Mouse (Mus musculus): ENCODE data around the gene Tet3.

The Tet3 gene

GRCm38 (mm10) chr6:83459034-83459644 lies at the start of gene Tet3:
TSS of gene Tet3 (minus strand) at chr6:83459084.
- no peak for DNase-seq

- no peak for DNase-seq
These were observed 48.3 kb upstream of the Tet3 start for GRCm38 (mm10) chr6:83507168-83507546.

- DNase-seq: peak; percentile 97
These were observed 47.6 kb upstream of the Tet3 start, which contains the start of gene Dguok for GRCm38 (mm10) chr6:83506258-83507167. TSS of gene Dguok (minus strand) at chr6:83506969.

GRCm38 (mm10) chr6:83505554-83505953 lies 46.7 kb upstream of the Tet3 start:
- no peak for DNase-seq

- no peak for DNase-seq
These were observed 44.5 kb upstream of the Tet3 start for GRCm38 (mm10) chr6:83503361-83503760.

GRCm38 (mm10) chr6:83502656-83503055 lies 43.8 kb upstream of the Tet3 start:
- no peak for DNase-seq

- DNase-seq: no peak
These were observed 42.8 kb upstream of the Tet3 start for GRCm38 (mm10) chr6:83501524-83502310.

- DNase-seq: no peak
These were observed 41.6 kb upstream of the Tet3 start for GRCm38 (mm10) chr6:83500462-83500861.

GRCm38 (mm10) chr6:83499078-83499477 lies 40.2 kb upstream of the Tet3 start:
- no peak for DNase-seq

- DNase-seq: no peak
These were observed 38.1 kb upstream of the Tet3 start for GRCm38 (mm10) chr6:83496753-83497710.

GRCm38 (mm10) chr6:83496009-83496752 lies 37.3 kb upstream of the Tet3 start:
- peak; percentile 73 for DNase-seq

GRCm38 (mm10) chr6:83490622-83491021 lies 31.7 kb upstream of the Tet3 start:
- DNase-seq: no peak

GRCm38 (mm10) chr6:83488200-83488599 lies 29.3 kb upstream of the Tet3 start:
- DNase-seq: no peak

- no peak for DNase-seq
These were observed 28.4 kb upstream of the Tet3 start for GRCm38 (mm10) chr6:83487298-83487697.

GRCm38 (mm10) chr6:83485854-83486253 lies 27.0 kb upstream of the Tet3 start:
- peak; percentile 71 for DNase-seq

GRCm38 (mm10) chr6:83483776-83484175 lies 24.9 kb upstream of the Tet3 start:
- no peak for DNase-seq

GRCm38 (mm10) chr6:83482418-83483085 lies 23.7 kb upstream of the Tet3 start:
- DNase-seq: peak; percentile 63

- no peak for DNase-seq
These were observed 21.3 kb upstream of the Tet3 start for GRCm38 (mm10) chr6:83480019-83480655.

GRCm38 (mm10) chr6:83479193-83479592 lies 20.3 kb upstream of the Tet3 start:
- DNase-seq: no peak

GRCm38 (mm10) chr6:83478628-83479027 lies 19.7 kb upstream of the Tet3 start:
- DNase-seq: no peak
